Mouse (Mus musculus): ENCODE data around the gene BC029722. TPM values are rescaled to one million over a fixed set of nuclear protein-coding genes. Genes with fewer than 3 reads are reported as not detected.

The BC029722 gene
- polyA plus RNA-seq, 1 experiment from 2014 or later: 24.0 TPM

DNA sequence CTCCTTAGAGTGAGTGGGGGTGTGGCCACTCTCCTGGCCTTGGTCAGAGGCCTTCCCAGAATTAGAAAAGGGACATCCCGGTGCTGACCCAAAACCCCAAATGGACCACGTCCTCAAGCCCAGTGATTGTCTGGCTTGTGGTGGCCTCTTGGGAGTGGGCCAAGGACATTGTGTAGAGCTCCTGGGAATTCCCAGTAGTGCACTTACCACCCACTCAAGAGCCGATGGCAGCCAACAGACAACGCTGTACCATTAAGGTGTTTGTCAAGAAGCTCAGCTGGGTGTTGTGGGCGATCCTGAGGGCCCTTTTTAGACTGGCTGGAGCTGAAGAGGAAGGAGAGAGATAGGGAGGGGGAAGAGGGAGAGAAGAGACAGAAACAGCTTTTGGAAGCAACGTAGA, 34.7 kb downstream of the BC029722 start:
- no peak for DNase-seq (ENCODE audit: low spot score)

DNA sequence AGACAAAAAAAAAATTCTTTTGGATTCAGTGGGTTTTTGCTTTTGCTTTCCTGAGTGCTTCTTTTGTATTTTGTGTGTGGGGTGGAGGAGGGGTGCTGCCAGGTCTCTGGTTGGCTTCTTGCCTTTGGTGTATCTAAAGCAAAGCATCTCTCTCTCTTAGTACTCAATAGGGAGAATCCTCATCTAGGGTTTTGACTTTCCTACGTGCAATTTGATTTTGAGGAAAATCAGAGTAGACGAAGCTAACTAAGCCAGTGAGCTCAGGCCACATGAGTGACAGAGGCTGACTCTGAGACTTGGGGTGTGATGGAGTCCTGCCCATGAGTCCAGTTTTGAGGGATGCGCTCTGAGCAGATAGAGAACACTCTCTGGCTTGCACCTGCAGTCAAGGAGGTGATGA, 39.7 kb downstream of the BC029722 start:
- no peak for DNase-seq (ENCODE audit: low spot score)

GRCm38 (mm10) chr2:155779066-155779465, 40.2 kb downstream of the BC029722 start:
- DNase-seq (ENCODE audit: low spot score): no peak

DNA sequence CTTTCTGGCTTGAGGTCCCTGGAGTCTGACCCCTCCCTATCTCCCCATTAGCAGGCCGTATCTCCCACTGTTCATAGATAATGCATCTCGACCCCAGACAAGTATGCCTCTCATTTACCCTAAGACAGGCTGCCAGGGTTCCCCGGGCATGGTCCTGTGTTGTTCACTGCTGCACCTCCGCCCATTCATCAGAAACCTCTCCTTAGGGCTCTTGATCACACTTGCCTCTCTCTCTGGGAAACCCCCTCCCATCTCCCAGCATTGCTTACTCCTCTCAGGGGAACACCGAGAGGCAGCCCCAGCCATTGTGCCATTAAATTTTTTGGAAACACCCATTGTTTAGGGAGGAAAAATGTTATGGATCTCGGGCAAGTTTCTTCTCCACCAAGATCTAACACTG, 41.2 kb downstream of the BC029722 start:
- no peak for DNase-seq (ENCODE audit: low spot score)

DNA sequence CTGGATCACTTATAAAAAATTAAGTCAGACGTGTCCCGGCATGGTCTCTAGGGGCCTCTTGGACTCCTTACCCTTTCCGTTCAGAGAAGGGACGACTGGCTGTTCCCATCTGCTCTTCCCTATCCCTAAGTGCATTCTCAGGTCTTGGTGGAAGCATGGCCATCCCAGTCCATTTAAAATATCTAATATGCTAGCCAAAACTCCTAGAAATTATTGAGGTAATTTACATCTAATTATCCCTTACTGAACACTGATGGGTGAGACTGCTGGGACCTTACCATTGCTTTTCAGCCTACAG, 41.6 kb downstream of the BC029722 start:
- DNase-seq (ENCODE audit: low spot score): no peak

DNA sequence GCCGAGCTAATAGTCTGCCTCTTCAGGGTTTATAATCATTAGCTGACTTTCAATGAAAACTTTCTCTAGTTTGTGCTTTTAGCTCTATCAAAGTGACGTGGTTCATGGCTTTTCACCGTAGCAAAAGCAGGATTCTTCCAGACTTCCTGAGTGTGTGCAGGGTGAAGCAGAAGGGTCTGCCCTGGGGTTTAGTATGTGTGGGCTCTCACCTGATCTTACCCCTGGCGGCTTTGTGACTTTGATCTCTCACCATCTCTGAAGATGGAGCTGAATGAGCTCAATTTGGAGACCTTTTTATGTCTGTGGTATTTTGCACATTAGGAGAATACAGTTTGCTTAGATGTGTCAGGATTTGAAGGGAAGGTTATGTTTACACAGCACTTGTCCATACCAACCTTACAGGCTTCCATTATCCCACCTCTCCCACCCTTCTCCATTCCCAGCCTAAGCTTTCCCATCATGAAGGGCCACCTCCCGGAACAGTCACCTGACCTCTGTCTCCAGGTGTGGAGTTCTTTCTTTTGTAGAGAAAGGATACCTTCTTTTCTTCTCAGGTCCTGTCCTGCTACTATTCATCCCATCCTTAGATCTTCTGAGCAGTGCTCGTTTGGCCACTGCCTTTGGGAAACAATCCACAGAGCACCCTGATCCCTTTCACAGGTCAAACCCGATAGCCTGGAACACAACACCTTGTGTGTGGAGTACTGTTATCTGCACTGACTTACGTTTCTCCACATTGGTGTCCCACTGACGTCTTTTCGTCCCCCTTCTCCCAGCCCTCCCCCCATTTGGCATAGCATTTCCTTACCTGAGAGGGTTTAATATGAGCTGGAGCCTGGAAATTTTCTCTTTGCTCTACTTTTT, 42.2 kb downstream of the BC029722 start:
- DNase-seq (ENCODE audit: low spot score): no peak

DNA sequence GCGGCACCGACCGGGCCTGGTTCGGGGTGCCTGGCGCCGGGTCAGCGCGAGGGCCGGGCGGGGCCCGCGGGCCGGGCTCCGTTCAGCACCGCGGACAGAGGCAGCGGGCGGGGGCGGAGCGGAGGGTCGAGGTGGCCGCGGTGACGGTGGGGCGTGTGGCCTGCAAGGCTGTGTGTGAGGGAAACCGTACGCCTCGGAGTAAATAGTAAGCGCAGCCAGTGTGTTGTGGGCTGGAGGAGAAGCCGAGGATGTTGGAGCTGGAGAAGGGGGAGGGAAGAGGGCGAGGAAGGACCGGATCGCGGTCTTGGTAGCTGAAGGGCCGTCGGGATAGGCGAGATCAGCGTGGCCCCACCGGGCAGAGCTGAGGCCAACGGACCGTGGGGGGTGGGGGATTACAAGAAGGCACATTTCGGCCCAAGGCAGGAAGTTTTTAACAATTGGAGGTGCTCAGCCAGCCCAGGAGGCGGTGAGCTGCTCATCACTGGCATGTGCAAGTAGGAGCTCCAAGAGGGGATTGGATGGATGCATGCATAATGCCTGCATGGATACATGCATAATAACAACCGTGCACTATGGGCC, 43.5 kb downstream of the BC029722 start:
- DNase-seq (ENCODE audit: low spot score): peak; percentile 17

DNA sequence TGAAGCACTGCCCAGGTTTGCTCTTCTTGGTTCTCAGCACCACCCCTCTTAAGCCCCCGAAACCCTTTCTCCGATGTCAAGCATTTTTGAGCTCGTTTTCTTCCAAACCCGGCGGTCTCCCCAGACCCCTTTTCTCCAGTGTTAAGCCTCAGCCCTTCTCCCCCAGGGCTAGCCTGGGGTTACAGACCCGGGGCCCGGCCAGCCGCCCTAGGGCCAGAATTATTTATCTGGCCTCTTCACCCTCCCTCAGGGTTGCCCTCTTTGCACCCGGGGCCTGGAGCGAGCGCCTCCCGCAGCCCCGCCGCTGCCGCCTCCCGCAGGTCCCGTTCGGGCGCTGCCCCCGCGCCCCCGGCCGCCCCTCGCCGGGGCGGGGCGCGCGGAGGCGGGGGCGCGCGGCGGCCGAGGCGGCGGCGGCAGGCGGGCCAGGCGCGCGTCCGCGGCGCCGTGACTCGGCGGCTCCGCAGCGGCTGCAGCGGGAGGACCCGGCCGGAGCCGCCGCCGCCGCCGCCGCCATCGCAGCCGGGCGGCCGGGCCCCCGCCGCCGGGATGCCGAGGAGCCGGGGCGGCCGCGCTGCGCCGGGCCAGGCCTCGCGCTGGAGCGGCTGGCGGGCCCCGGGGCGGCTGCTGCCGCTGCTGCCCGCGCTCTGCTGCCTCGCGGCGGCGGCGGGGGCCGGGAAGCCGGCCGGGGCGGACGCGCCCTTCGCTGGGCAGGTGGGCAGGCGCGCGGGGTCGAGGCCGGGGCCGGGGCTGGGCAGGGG, 44.1 kb downstream of the BC029722 start, which contains the start of gene Mmp24:
Gene Mmp24 (plus strand): TSS at position 416 of the 758 bp plus-strand sequence.
- no peak for DNase-seq (ENCODE audit: low spot score)

DNA sequence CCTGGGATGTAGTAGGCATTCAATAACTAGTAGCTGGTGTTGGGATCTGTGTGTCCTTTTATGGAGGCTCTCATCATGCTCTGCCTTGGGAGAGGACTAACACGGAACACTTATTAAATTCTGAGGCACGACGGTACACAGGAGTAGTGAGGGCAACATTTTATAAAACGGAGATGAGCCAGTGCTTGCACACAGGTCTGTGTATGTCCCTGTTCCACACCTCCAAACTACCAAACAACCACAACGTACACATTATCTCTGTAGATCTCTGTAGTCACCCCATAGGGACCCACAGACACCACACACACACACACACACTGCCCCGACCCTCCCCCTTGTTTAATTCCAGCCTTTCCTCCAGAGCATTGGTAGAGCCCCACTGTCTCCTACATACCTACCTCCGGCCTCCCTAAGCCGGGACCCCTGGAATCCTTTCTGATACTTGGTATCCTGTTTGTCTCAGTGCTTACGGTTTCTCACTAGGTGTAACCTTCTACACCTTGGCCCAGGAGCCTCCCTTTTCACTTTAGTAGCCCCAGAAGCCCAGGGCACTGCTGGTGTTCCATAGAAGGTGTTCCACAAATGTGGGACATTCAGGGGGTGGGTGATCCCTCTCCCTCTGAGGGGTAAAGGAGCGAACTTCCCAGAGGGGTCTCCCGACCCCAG, 44.8 kb downstream of the BC029722 start:
- no peak for DNase-seq (ENCODE audit: low spot score)

DNA sequence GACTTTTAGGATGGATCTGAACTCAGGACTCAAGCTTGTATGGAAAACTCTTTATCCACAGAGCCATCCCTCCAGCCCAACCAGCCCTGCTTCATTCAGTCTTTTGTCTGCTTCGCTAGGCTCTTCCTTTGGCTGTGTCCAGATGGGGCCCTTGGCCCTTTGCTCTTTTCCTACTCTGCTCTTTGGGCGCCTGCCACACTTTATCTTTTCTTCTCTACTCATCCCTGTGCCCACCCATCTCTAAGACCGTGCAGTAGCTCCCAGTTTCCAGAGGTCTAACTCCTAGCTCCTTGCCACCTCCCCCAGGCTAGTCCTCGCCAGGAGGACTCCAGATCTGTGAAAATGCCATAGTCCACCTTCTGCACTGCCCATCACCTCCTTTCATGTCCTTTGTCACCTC, 45.6 kb downstream of the BC029722 start:
- DNase-seq (ENCODE audit: low spot score): no peak

Other genes with a start within 250 kb of the BC029722 start
- 29.4 and 33.8 TPM in 2 replicates for gene Gss, start 226.6 kb downstream of the BC029722 start, polyA plus RNA-seq (2015; fragmentation: Nextera tagmentation; extraction: Ambion mirVana)
- gene Myh7b, start 208.2 kb downstream of the BC029722 start, polyA plus RNA-seq (2015; fragmentation: Nextera tagmentation; extraction: Ambion mirVana): 0.17 and 0.18 TPM in 2 replicates
- 191 and 217 TPM in 2 replicates for gene Trpc4ap, start 127.0 kb downstream of the BC029722 start, polyA plus RNA-seq (2015; fragmentation: Nextera tagmentation; extraction: Ambion mirVana)
- gene Edem2, start 90.0 kb downstream of the BC029722 start, polyA plus RNA-seq (2015; fragmentation: Nextera tagmentation; extraction: Ambion mirVana): 49.2 and 50.8 TPM in 2 replicates
- gene Gm17581, start 83.6 kb downstream of the BC029722 start, polyA plus RNA-seq (2015; fragmentation: Nextera tagmentation; extraction: Ambion mirVana): not detected in 2 replicates
- 3.3 and 4.4 TPM in 2 replicates for gene Procr, start 68.3 kb downstream of the BC029722 start, polyA plus RNA-seq (2015; fragmentation: Nextera tagmentation; extraction: Ambion mirVana)
- 0.06 and 0.07 TPM in 2 replicates for gene Mmp24, start 44.1 kb downstream of the BC029722 start, polyA plus RNA-seq (2015; fragmentation: Nextera tagmentation; extraction: Ambion mirVana)
- gene Eif6, start 7.5 kb upstream of the BC029722 start, polyA plus RNA-seq (2015; fragmentation: Nextera tagmentation; extraction: Ambion mirVana): 232 and 242 TPM in 2 replicates
- 0.05 and 0.06 TPM in 2 replicates for gene Fam83c, start 15.4 kb upstream of the BC029722 start, polyA plus RNA-seq (2015; fragmentation: Nextera tagmentation; extraction: Ambion mirVana)
- gene Uqcc1, start 110.9 kb upstream of the BC029722 start, polyA plus RNA-seq (2015; fragmentation: Nextera tagmentation; extraction: Ambion mirVana): 56.9 and 58.2 TPM in 2 replicates
- gene Gm15557, start 121.3 kb upstream of the BC029722 start, polyA plus RNA-seq (2015; fragmentation: Nextera tagmentation; extraction: Ambion mirVana): not detected in 2 replicates
- gene Gdf5, start 125.9 kb upstream of the BC029722 start, polyA plus RNA-seq (2015; fragmentation: Nextera tagmentation; extraction: Ambion mirVana): 0.22 and 0.25 TPM in 2 replicates
- gene Cep250, start 137.0 kb upstream of the BC029722 start, polyA plus RNA-seq (2015; fragmentation: Nextera tagmentation; extraction: Ambion mirVana): 16.6 and 23.4 TPM in 2 replicates
- 2.1 TPM in 2 replicates for gene 6430550D23Rik, start 188.6 kb upstream of the BC029722 start, polyA plus RNA-seq (2015; fragmentation: Nextera tagmentation; extraction: Ambion mirVana)
- 175 and 186 TPM in 2 replicates for gene Ergic3, start 188.6 kb upstream of the BC029722 start, polyA plus RNA-seq (2015; fragmentation: Nextera tagmentation; extraction: Ambion mirVana)
- gene Fer1l4, start 233.5 kb upstream of the BC029722 start, polyA plus RNA-seq (2015; fragmentation: Nextera tagmentation; extraction: Ambion mirVana): 0.04 and 0.07 TPM in 2 replicates
- gene Spag4, start 245.7 kb upstream of the BC029722 start, polyA plus RNA-seq (2015; fragmentation: Nextera tagmentation; extraction: Ambion mirVana): 0.90 and 0.98 TPM in 2 replicates

Data from thymus, postnatal 0 days (tissue).